Mouse (Mus musculus) brain, adult 2 months (tissue): ENCODE data around the gene Gm20662.
A peak's percentile ranks its signal among the peaks of the same experiment; 100 is the strongest.
"Not testable (repeated sequence)": the region's sequence is repeated elsewhere in the genome, so short reads cannot be mapped to it uniquely, and the experiment has no call there.

ENCODE experiments used
- DNase-seq: peaks from one replicate; pipeline ENCODE4 v3.0.0; 2011; ENCODE audit warnings: low read depth, low spot score

The Gm20662 gene

GRCm38 (mm10) chr9:108010385-108010784 lies 14.2 kb downstream of the Gm20662 start:
- no peak for DNase-seq

GRCm38 (mm10) chr9:108013577-108013976 lies 17.4 kb downstream of the Gm20662 start:
- DNase-seq: not testable (repeated sequence)

GRCm38 (mm10) chr9:108017127-108017526 lies 21.0 kb downstream of the Gm20662 start:
- peak; percentile 88 for DNase-seq

- DNase-seq: peak; percentile 32
Measured at GRCm38 (mm10) chr9:108020741-108021140, 24.6 kb downstream of the Gm20662 start.

GRCm38 (mm10) chr9:108023216-108023615 lies 27.1 kb downstream of the Gm20662 start:
- DNase-seq: no peak

GRCm38 (mm10) chr9:108026584-108026983 lies 30.4 kb downstream of the Gm20662 start:
- no peak for DNase-seq

GRCm38 (mm10) chr9:108027867-108028266 lies 31.7 kb downstream of the Gm20662 start:
- no peak for DNase-seq

- DNase-seq: no peak
Measured at GRCm38 (mm10) chr9:108032126-108032525, 36.0 kb downstream of the Gm20662 start.

- no peak for DNase-seq
Measured at GRCm38 (mm10) chr9:108035331-108036156, 39.4 kb downstream of the Gm20662 start.

GRCm38 (mm10) chr9:108044751-108045492 lies 48.8 kb downstream of the Gm20662 start:
- DNase-seq: no peak

- no peak for DNase-seq
Measured at GRCm38 (mm10) chr9:108046582-108046981, 50.4 kb downstream of the Gm20662 start.

- no peak for DNase-seq
Measured at GRCm38 (mm10) chr9:108047601-108048565, 51.7 kb downstream of the Gm20662 start.

- DNase-seq: no peak
Measured at GRCm38 (mm10) chr9:108048566-108048955, 52.4 kb downstream of the Gm20662 start.

- peak; percentile 99 for DNase-seq
Measured at GRCm38 (mm10) chr9:108049016-108049455, 52.9 kb downstream of the Gm20662 start, which contains the start of gene Gmppb. Gmppb (plus strand) TSS chr9:108049242.

GRCm38 (mm10) chr9:108049561-108050251 lies 53.6 kb downstream of the Gm20662 start:
- no peak for DNase-seq

- DNase-seq: peak; percentile 43
Measured at GRCm38 (mm10) chr9:108051184-108051930, 55.2 kb downstream of the Gm20662 start.

GRCm38 (mm10) chr9:108051931-108052220 lies 55.7 kb downstream of the Gm20662 start:
- no peak for DNase-seq

- no peak for DNase-seq
Measured at GRCm38 (mm10) chr9:108052411-108052810, 56.3 kb downstream of the Gm20662 start.

GRCm38 (mm10) chr9:108052885-108053664 lies 56.9 kb downstream of the Gm20662 start, which contains the start of gene Amigo3:
Amigo3 (plus strand) TSS chr9:108053159.
- DNase-seq: peak; percentile 98
